Mouse (Mus musculus) G1E (cell line): Measurements from ENCODE around the gene Anapc2.

Experiments
- CTCF ChIP-seq: IDR thresholded peaks from 2 replicates; pipeline ENCODE4 v1.5.1; 2012; ENCODE audit warnings: low read depth, low read length, inconsistent platforms, mixed read lengths
- GATA1 ChIP-seq: IDR thresholded peaks from 2 replicates; pipeline ENCODE4 v1.6.1; 2012; ENCODE audit warnings: borderline replicate concordance, low read length, inconsistent platforms, mixed read lengths
- POLR2AphosphoS5 ChIP-seq: IDR thresholded peaks from 2 replicates; pipeline ENCODE4 v1.6.1; 2012; ENCODE audit warnings: low read depth, low read length, inconsistent platforms; ENCODE audit not compliant: insufficient replicate concordance
- TAL1 ChIP-seq: conservative IDR thresholded peaks from 2 replicates; pipeline ENCODE4 v1.6.1; 2012; ENCODE audit warnings: low read depth, low read length, inconsistent platforms, mixed read lengths

- no peak for TF ChIP-seq CTCF
- TF ChIP-seq POLR2AphosphoS5, result no peak
- TF ChIP-seq GATA1, result no peak
- TF ChIP-seq TAL1, result no peak
Measured at GRCm38 (mm10) chr2:25304657-25305541, 32.6 kb downstream of the Anapc2 start.
